Mouse (Mus musculus): ENCODE data around the gene Armc9. TPM values are rescaled to one million over a fixed set of nuclear protein-coding genes. Genes with fewer than 3 reads are reported as not detected.
A peak's percentile ranks its signal among the peaks of the same experiment; 100 is the strongest.

Gene Armc9
- total and polyA plus RNA-seq, 2 experiments from 2014 or later: 1.5 to 5.1 TPM

DNA sequence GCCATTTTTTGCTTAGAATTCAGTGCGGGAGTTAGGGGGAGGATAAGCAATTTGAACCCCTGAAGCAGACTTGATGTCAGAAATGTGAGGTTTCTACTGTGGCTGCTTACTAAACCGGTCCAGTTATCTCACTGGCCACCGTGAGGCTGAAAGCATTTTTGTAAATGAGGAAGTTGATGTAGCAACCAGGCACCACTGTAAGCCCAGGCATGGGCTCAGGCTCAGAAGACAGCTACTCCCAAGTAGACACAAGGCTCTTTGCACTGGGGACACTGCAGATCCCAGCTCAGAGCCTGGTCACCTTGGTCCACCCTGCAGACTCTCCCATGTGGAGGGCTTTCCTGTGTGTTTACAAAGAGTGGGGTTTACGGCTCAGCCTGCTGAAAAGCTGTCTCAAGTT lies 79.2 kb downstream of the Armc9 start:
- no peak overlapping the region for H3K9ac ChIP-seq (replicated peaks; ENCODE audit: low read depth, low read length)
- no peaks in the 10 kb centered on the region for H3K36me3 ChIP-seq (replicated peaks; ENCODE audit: control insufficient read depth, insufficient read depth, low read length)
- H3K9me3 ChIP-seq (replicated peaks; ENCODE audit: control insufficient read depth, low read length): no peaks in the 10 kb centered on the region
- H3K27ac ChIP-seq (ENCODE audit: low read depth): no peak overlapping the region
- H3K27me3 ChIP-seq (ENCODE audit: control insufficient read depth, insufficient read depth, low read length): no peaks in the 10 kb centered on the region
- no peak for TF ChIP-seq CTCF (IDR thresholded peaks at IDR 0.05; ENCODE audit: low read depth)
- no peak for TF ChIP-seq EP300 (IDR thresholded peaks at IDR 0.05; ENCODE audit: low read depth)
- WGBS: 56% methylated on average over 4 of the region's 4 CpGs
- H3K4me1 ChIP-seq (ENCODE audit: control insufficient read depth, insufficient read depth): no peaks in the 10 kb centered on the region
- no peak overlapping the region for H3K4me3 ChIP-seq (ENCODE audit: low read depth, low read length)
- H3K4me2 ChIP-seq (ENCODE audit: low read depth, low read length): no peak overlapping the region
- ATAC-seq (ENCODE audit: insufficient read depth, low read depth) (no peak), DNase-seq (ENCODE audit: low spot score) (no peak)

DNA sequence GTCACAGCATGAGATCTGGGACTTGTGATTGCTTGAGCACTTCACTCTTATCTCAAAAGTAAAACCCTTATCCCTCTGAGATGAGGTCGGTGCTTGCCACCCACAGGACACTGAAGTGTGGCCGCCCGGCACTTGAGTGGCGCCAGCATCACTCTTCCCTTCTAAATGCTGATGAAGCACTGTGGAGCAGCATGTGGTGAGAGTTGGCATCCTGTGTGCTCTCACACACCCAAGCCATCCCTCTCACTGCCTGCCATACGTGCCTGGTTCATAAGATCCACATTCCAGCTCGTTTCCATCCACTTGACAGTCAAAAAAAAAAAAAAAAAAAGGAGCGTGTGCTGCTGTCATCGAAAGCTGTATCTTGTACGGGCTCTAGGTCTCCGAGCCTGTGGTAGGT lies 80.5 kb downstream of the Armc9 start:
- Histone ChIP-seq H3K4me2 (ENCODE audit: low read depth, low read length) (no peak overlapping the region), H3K36me3 (replicated peaks; ENCODE audit: control insufficient read depth, insufficient read depth, low read length) (no peaks in the 10 kb centered on the region), H3K4me3 (ENCODE audit: low read depth, low read length) (no peak overlapping the region), H3K27me3 (ENCODE audit: control insufficient read depth, insufficient read depth, low read length) (no peaks in the 10 kb centered on the region), H3K9ac (replicated peaks; ENCODE audit: low read depth, low read length) (no peak overlapping the region), H3K9me3 (replicated peaks; ENCODE audit: control insufficient read depth, low read length) (no peaks in the 10 kb centered on the region), H3K27ac (ENCODE audit: low read depth) (no peak overlapping the region), H3K4me1 (ENCODE audit: control insufficient read depth, insufficient read depth) (no peaks in the 10 kb centered on the region)
- 42% methylated on average over 10 of the region's 10 CpGs for WGBS
- DNase-seq (ENCODE audit: low spot score): no peak
- ATAC-seq (ENCODE audit: insufficient read depth, low read depth): no peak
- TF ChIP-seq EP300 (IDR thresholded peaks at IDR 0.05; ENCODE audit: low read depth) (no peak), CTCF (IDR thresholded peaks at IDR 0.05; ENCODE audit: low read depth) (no peak)

DNA sequence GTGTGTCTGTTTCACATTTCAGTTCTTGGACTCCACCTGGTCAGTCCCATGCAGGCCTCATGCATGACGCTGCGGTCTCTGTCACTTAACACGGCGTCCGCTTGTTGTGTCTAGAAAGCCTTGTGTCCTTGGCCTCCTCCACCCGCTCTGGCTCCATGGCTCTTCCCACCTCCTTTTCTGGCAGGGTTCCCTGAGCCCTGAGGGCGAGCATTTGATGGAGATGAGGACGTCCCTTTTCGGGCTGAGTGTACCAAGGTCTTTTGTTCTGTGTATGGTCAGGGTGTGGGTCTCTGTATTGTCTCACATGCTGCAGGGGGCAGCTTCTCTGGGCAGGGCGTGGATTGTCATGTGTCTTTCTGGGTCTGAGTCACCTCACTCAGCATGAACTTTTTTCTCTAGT lies 81.9 kb downstream of the Armc9 start:
- DNase-seq (ENCODE audit: low spot score) (no peak), ATAC-seq (ENCODE audit: insufficient read depth, low read depth) (no peak)
- 73% methylated on average over 10 of the region's 10 CpGs for WGBS
- H3K4me3 ChIP-seq (ENCODE audit: low read depth, low read length): no peak overlapping the region
- no peak overlapping the region for H3K9ac ChIP-seq (replicated peaks; ENCODE audit: low read depth, low read length)
- no peaks in the 10 kb centered on the region for H3K36me3 ChIP-seq (replicated peaks; ENCODE audit: control insufficient read depth, insufficient read depth, low read length)
- H3K9me3 ChIP-seq (replicated peaks; ENCODE audit: control insufficient read depth, low read length): no peaks in the 10 kb centered on the region
- H3K27me3 ChIP-seq (ENCODE audit: control insufficient read depth, insufficient read depth, low read length): no peaks in the 10 kb centered on the region
- H3K27ac ChIP-seq (ENCODE audit: low read depth): no peak overlapping the region
- H3K4me1 ChIP-seq (ENCODE audit: control insufficient read depth, insufficient read depth): no peaks in the 10 kb centered on the region
- H3K4me2 ChIP-seq (ENCODE audit: low read depth, low read length): no peak overlapping the region
- no peak for TF ChIP-seq CTCF (IDR thresholded peaks at IDR 0.05; ENCODE audit: low read depth)
- TF ChIP-seq EP300 (IDR thresholded peaks at IDR 0.05; ENCODE audit: low read depth): no peak

DNA sequence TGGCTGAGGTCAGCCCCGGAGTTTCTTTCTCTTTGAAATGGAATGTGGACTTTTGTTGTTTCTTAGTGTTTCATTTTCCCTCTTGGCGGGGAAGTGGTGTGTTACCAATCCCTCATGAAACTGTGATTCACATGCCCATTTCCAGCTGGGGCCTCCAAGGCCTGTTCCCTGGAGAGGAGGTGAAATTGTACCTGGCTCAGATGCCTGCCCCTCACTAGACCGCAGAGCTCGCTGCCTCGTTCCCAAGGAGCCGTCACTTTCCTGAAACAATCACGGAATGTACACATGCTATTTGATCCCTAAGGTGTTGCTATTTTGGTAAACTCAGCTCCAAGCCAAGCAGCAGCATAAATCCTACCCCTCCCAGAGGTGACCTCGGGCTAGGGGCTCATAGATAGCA lies 84.4 kb downstream of the Armc9 start:
- no peak overlapping the region for H3K27ac ChIP-seq (ENCODE audit: low read depth)
- no peak overlapping the region for H3K9ac ChIP-seq (replicated peaks; ENCODE audit: low read depth, low read length)
- ATAC-seq (ENCODE audit: insufficient read depth, low read depth) (no peak), DNase-seq (ENCODE audit: low spot score) (no peak)
- no peaks in the 10 kb centered on the region for H3K9me3 ChIP-seq (replicated peaks; ENCODE audit: control insufficient read depth, low read length)
- H3K4me2 ChIP-seq (ENCODE audit: low read depth, low read length): no peak overlapping the region
- TF ChIP-seq CTCF (IDR thresholded peaks at IDR 0.05; ENCODE audit: low read depth) (no peak), EP300 (IDR thresholded peaks at IDR 0.05; ENCODE audit: low read depth) (no peak)
- no peaks in the 10 kb centered on the region for H3K36me3 ChIP-seq (replicated peaks; ENCODE audit: control insufficient read depth, insufficient read depth, low read length)
- H3K4me1 ChIP-seq (ENCODE audit: control insufficient read depth, insufficient read depth): peaks cover 9% of the 10 kb centered on the region; the same call in 1 of the 2 replicates
- H3K27me3 ChIP-seq (ENCODE audit: control insufficient read depth, insufficient read depth, low read length): no peaks in the 10 kb centered on the region
- no peak overlapping the region for H3K4me3 ChIP-seq (ENCODE audit: low read depth, low read length)
- WGBS: 59% methylated on average over 8 of the region's 8 CpGs

DNA sequence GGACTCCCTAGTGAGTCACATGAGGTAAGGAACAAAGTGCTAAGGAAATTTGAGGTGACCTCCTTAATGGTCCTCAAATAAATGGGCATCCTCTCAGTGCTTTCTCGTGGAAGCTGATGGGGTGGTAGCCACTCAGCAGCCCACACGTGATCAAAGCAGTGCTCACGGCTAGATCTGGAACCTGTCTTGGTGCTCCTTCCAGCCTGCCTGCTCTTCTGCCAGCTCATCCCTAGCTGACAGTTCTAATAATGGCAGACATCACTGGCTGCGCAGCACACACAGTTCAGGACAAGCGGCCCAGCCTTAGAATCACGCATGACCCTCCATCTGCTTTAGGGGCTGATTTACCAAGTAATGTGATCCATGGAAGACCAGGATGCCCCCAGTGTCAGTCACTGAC lies 85.3 kb downstream of the Armc9 start:
- H3K27me3 ChIP-seq (ENCODE audit: control insufficient read depth, insufficient read depth, low read length): no peaks in the 10 kb centered on the region
- no peak overlapping the region for H3K4me2 ChIP-seq (ENCODE audit: low read depth, low read length)
- no peaks in the 10 kb centered on the region for H3K36me3 ChIP-seq (replicated peaks; ENCODE audit: control insufficient read depth, insufficient read depth, low read length)
- WGBS: 89% methylated on average over 6 of the region's 6 CpGs
- H3K9ac ChIP-seq (replicated peaks; ENCODE audit: low read depth, low read length): no peak overlapping the region
- no peak for ATAC-seq (ENCODE audit: insufficient read depth, low read depth)
- no peak overlapping the region for H3K27ac ChIP-seq (ENCODE audit: low read depth)
- peaks cover 9% of the 10 kb centered on the region; the same call in 1 of the 2 replicates for H3K4me1 ChIP-seq (ENCODE audit: control insufficient read depth, insufficient read depth)
- H3K9me3 ChIP-seq (replicated peaks; ENCODE audit: control insufficient read depth, low read length): no peaks in the 10 kb centered on the region
- TF ChIP-seq CTCF (IDR thresholded peaks at IDR 0.05; ENCODE audit: low read depth) (no peak), EP300 (IDR thresholded peaks at IDR 0.05; ENCODE audit: low read depth) (no peak)
- no peak for DNase-seq (ENCODE audit: low spot score)
- H3K4me3 ChIP-seq (ENCODE audit: low read depth, low read length): no peak overlapping the region

DNA sequence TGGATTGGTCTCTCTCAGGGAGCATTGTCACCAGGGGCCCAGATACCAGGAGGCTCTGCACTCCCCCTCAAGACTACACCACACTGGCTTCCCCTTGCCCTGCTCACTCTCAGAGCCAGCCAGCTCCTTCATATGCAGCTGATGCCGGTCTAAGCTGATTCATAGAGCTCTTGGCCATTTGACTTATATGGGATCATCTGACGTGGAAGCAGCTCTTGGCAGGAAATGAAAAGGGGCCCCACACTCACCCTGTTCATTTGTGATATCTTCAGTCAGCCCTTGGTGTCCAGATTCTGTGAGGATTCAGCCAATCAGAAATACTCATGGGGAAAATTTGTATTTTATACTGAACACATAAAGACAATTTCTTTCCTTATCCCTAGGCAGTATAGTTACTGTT lies 86.4 kb downstream of the Armc9 start:
- Histone ChIP-seq H3K4me2 (ENCODE audit: low read depth, low read length) (no peak overlapping the region), H3K9me3 (replicated peaks; ENCODE audit: control insufficient read depth, low read length) (no peaks in the 10 kb centered on the region), H3K36me3 (replicated peaks; ENCODE audit: control insufficient read depth, insufficient read depth, low read length) (no peaks in the 10 kb centered on the region), H3K9ac (replicated peaks; ENCODE audit: low read depth, low read length) (no peak overlapping the region), H3K4me3 (ENCODE audit: low read depth, low read length) (no peak overlapping the region), H3K4me1 (ENCODE audit: control insufficient read depth, insufficient read depth) (peaks cover 9% of the 10 kb centered on the region; the same call in 1 of the 2 replicates), H3K27me3 (ENCODE audit: control insufficient read depth, insufficient read depth, low read length) (no peaks in the 10 kb centered on the region), H3K27ac (ENCODE audit: low read depth) (no peak overlapping the region)
- TF ChIP-seq CTCF (IDR thresholded peaks at IDR 0.05; ENCODE audit: low read depth): no peak
- no peak for TF ChIP-seq EP300 (IDR thresholded peaks at IDR 0.05; ENCODE audit: low read depth)
- 15% methylated on average over 2 of the region's 2 CpGs for WGBS
- DNase-seq (ENCODE audit: low spot score) (no peak), ATAC-seq (ENCODE audit: insufficient read depth, low read depth) (0 out of 2 replicates have a peak, but pooled peaks have one; percentile 24)
